Comparison of ENCODE assay signal across 7 mouse cellular contexts in the genomic region with DNA sequence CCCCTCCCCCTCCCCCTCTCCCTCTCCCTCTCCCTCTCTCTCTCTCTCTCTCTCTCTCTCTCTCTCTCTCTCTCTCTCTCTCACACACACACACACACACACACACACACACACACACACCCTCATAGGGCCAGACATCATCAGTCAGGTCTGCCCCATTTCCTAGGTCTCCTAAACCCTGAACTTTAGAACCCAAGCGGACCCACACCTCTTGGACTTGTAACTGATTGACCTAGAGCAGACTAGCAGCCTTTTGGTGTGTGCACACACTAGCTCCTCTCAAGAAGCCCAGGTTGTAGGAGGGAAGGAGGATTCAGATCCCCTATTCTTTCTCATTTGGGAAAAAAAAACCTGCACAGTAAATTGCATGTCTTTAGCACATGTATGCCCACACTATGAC. TPM values are rescaled to one million over a fixed set of nuclear protein-coding genes. Genes with fewer than 3 reads are reported as not detected.
"Had no signal": no experiment of that assay in that cellular context is flagged by ENCODE, and none has a peak within 500 bp of the region (broad histone marks: within the 10 kb centered on the region; RNA-seq: fewer than 3 reads in every experiment).

No protein-coding gene starts in this region.

RNA-seq across cellular contexts. Expression of gene Cyp4f15, which starts 36.7 kb away (rescaled TPM):
- polyA plus RNA-seq: heart, embryonic 14.5 days; heart, embryonic 15.5 days; heart, embryonic 16.5 days; inflammation-experienced regulatory T-cells, adult 6 months; intestine, postnatal 0 days; kidney, embryonic 14.5 days; kidney, embryonic 16.5 days had no signal
